Mouse (Mus musculus): ENCODE measurements around the gene Zmat5. TPM values are rescaled to one million over a fixed set of nuclear protein-coding genes. Genes with fewer than 3 reads are reported as not detected.
"Not testable (repeated sequence)": the region's sequence is repeated elsewhere in the genome, so short reads cannot be mapped to it uniquely, and the experiment has no call there.

The Zmat5 gene
- polyA plus RNA-seq, 1 experiment from 2014 or later: 78.9 TPM

DNA sequence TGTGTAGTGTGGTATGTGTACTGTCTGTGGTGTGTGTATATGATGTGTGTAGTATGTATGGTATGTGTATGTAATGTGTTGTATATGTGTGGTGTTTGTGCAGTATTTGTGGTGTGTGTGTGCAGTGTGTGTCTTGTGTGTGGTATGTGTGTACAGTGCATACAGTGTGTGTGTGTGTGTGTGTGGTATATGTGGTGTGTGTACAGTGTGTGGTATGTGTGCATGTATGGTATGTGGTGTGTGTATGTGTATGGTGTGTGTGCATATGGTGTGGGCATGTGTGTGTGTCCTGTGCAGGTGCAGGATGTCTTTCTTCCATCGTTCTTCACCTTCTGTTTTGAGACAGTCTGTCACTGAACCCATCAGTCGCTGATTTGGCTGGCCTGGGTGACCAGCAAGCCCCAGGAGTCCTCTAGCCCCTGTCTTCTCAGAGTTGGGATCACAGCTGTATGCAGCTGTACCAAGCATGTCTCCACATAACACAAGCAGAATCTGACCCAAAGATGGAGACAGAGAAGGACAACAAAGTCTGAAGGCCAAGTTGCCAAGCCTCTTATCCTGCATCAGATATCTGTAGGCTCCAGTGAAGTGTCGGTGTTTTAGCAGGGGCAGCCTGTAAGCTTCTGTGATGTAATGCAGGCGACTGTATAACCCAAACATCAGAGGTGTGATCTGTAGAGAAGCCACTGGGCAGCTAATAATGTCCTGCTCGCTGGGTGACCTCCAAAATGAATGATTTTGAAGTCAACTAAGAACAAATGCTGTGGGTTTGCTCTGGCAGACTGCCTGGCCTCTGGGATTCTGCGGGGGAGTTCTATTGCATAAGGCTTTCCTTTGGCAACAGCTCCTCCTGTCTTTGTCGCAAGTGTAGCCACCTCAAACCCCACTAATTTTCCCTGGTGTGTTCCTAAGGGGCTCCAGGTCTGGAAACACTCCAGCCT is 7.2 kb upstream of the Zmat5 start:
- no peak for ATAC-seq (ENCODE audit: insufficient number of reproducible peaks, low FRiP score, low TSS enrichment, low read depth)
- 43% methylated on average over 7 of the region's 7 CpGs for WGBS

DNA sequence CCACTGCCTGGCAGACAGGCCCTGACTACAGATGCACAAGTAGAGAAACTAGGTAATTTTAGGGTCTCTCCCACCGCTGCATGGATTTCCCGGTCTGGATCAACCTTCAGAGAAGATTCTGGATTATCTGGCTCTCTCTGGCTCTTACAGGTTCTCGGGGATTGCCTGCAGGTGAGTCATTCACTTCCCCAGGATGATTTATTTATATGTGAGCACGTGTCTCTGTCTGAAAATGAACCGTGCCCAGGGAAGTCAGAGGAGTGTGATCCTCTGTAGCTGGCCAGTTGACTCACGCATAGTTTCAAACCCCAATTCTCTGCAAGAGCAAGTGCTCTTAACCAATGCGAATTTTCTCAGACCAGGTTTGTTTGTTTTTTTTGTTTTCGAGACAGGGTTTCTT is 3.8 kb upstream of the Zmat5 start:
- H3K36me3 ChIP-seq (ENCODE audit: control insufficient read depth, insufficient read depth, low read length): peaks cover 9% of the 10 kb centered on the region
- DNase-seq (ENCODE audit: low spot score) (no peak), ATAC-seq (ENCODE audit: insufficient number of reproducible peaks, low FRiP score, low TSS enrichment, low read depth) (no peak)
- H3K9ac ChIP-seq (ENCODE audit: low read length): no peak overlapping the region
- no peak overlapping the region for H3K4me3 ChIP-seq (ENCODE audit: low read depth, low read length)
- H3K27ac ChIP-seq (replicated peaks; ENCODE audit: low read depth, low read length): no peak overlapping the region
- no peaks in the 10 kb centered on the region for H3K9me3 ChIP-seq (ENCODE audit: control insufficient read depth, low read length)
- no peaks in the 10 kb centered on the region for H3K27me3 ChIP-seq (ENCODE audit: control insufficient read depth, insufficient read depth, low read length)
- WGBS: 84% methylated on average over 8 of the region's 8 CpGs
- no peaks in the 10 kb centered on the region for H3K4me1 ChIP-seq (ENCODE audit: control insufficient read depth, insufficient read depth, low read length)
- H3K4me2 ChIP-seq (ENCODE audit: low read depth, severe bottlenecking): no peak overlapping the region

More for the DNA sequence above, 7.2 kb upstream of the Zmat5 start:
- peaks cover 9% of the 10 kb centered on the region for H3K36me3 ChIP-seq (ENCODE audit: control insufficient read depth, insufficient read depth, low read length)
- no peak overlapping the region for H3K4me2 ChIP-seq (ENCODE audit: low read depth, severe bottlenecking)
- no peaks in the 10 kb centered on the region for H3K27me3 ChIP-seq (ENCODE audit: control insufficient read depth, insufficient read depth, low read length)
- no peak overlapping the region for H3K27ac ChIP-seq (replicated peaks; ENCODE audit: low read depth, low read length)
- H3K4me1 ChIP-seq (ENCODE audit: control insufficient read depth, insufficient read depth, low read length): no peaks in the 10 kb centered on the region
- no peaks in the 10 kb centered on the region for H3K9me3 ChIP-seq (ENCODE audit: control insufficient read depth, low read length)
- no peak for DNase-seq (ENCODE audit: low spot score)
- H3K9ac ChIP-seq (ENCODE audit: low read length): no peak overlapping the region
- H3K4me3 ChIP-seq (ENCODE audit: low read depth, low read length): no peak overlapping the region

DNA sequence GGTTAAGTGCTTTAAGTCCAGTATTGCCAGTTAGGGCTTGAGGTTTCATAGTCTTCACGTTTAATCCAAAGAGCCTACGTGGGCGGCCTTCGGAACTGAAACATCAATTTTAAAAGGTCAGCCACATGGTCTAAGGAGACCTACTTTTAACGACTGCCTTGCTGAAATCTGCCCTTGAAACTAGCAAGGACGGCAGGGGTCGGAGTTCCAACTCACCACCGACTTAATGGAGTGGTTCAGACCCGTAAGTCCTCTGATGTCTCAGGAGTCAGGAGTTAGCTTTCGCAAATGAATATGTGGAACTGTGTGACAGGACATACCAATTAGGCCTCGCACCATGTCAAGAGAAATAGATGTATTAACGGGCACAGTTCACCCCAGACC is 798 bp upstream of the Zmat5 start:
- WGBS: 4% methylated on average over 12 of the region's 12 CpGs
- DNase-seq (ENCODE audit: low spot score) (no peak), ATAC-seq (ENCODE audit: insufficient number of reproducible peaks, low FRiP score, low TSS enrichment, low read depth) (no peak)
- peak overlapping the region; percentile 88 for H3K4me3 ChIP-seq (ENCODE audit: low read depth, low read length)
- no peaks in the 10 kb centered on the region for H3K4me1 ChIP-seq (ENCODE audit: control insufficient read depth, insufficient read depth, low read length)
- H3K9ac ChIP-seq (ENCODE audit: low read length): peak overlapping the region; percentile 87
- H3K36me3 ChIP-seq (ENCODE audit: control insufficient read depth, insufficient read depth, low read length): peaks cover 9% of the 10 kb centered on the region
- no peaks in the 10 kb centered on the region for H3K9me3 ChIP-seq (ENCODE audit: control insufficient read depth, low read length)
- H3K27ac ChIP-seq (replicated peaks; ENCODE audit: low read depth, low read length): no peak overlapping the region
- peak overlapping the region; percentile 80 for H3K4me2 ChIP-seq (ENCODE audit: low read depth, severe bottlenecking)
- no peaks in the 10 kb centered on the region for H3K27me3 ChIP-seq (ENCODE audit: control insufficient read depth, insufficient read depth, low read length)

DNA sequence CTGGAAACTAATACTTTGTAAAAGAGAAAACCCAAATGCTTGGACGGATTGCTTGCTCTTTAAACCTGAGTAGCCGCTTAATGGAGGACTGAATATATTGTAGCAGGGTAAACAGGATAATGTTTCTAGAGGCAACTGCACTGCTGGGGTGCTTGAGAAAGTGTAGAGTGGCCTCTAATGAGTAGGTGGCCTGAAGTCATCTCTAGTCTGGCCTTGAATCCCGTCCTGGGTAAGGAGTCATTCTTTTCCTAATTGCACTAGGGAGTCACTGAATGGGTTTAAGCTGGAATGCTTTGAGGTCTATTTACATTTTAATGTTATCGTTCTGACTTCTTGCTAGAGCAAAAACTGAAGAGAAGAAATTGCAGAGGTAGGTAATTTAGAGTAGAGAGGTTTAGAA is 700 bp downstream of the Zmat5 start:
- ATAC-seq (ENCODE audit: insufficient number of reproducible peaks, low FRiP score, low TSS enrichment, low read depth): no peak
- H3K27ac ChIP-seq (replicated peaks; ENCODE audit: low read depth, low read length): no peak overlapping the region

DNA sequence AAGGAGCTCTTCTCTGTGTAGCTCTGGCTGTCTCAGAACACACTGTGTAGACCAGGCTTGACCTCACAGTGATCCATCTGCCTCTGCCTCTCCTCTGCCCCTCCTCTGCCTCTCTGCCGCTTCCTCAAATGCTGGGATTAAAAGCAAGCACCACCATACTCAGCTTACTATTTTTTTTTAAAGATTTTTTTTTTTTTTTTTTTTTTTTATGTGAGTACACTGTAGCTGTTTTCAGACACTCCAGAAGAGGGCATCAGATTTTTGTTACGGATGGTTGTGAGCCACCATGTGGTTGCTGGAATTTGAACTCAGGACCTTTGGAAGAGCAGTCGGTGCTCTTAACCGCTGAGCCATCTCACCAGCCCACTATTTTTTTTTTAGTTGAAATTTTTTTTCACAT is 5.7 kb downstream of the Zmat5 start:
- not testable (repeated sequence) for H3K9me3 ChIP-seq (ENCODE audit: control insufficient read depth, low read length); H3K4me3 ChIP-seq (ENCODE audit: low read depth, low read length); H3K27ac ChIP-seq (replicated peaks; ENCODE audit: low read depth, low read length); H3K36me3 ChIP-seq (ENCODE audit: control insufficient read depth, insufficient read depth, low read length); H3K4me2 ChIP-seq (ENCODE audit: low read depth, severe bottlenecking); H3K4me1 ChIP-seq (ENCODE audit: control insufficient read depth, insufficient read depth, low read length); DNase-seq (ENCODE audit: low spot score); ATAC-seq (ENCODE audit: insufficient number of reproducible peaks, low FRiP score, low TSS enrichment, low read depth); H3K27me3 ChIP-seq (ENCODE audit: control insufficient read depth, insufficient read depth, low read length); H3K9ac ChIP-seq (ENCODE audit: low read length)
- 88% methylated on average over 4 of the region's 4 CpGs for WGBS

More for the DNA sequence above, 700 bp downstream of the Zmat5 start:
- Histone ChIP-seq H3K4me1 (ENCODE audit: control insufficient read depth, insufficient read depth, low read length) (no peaks in the 10 kb centered on the region), H3K9ac (ENCODE audit: low read length) (peak overlapping the region; percentile 53), H3K27me3 (ENCODE audit: control insufficient read depth, insufficient read depth, low read length) (no peaks in the 10 kb centered on the region), H3K9me3 (ENCODE audit: control insufficient read depth, low read length) (no peaks in the 10 kb centered on the region), H3K4me3 (ENCODE audit: low read depth, low read length) (peak overlapping the region; percentile 88), H3K4me2 (ENCODE audit: low read depth, severe bottlenecking) (peak overlapping the region; percentile 80), H3K36me3 (ENCODE audit: control insufficient read depth, insufficient read depth, low read length) (peaks cover 9% of the 10 kb centered on the region)
- 11% methylated on average over 4 of the region's 4 CpGs for WGBS
- no peak for DNase-seq (ENCODE audit: low spot score)

DNA sequence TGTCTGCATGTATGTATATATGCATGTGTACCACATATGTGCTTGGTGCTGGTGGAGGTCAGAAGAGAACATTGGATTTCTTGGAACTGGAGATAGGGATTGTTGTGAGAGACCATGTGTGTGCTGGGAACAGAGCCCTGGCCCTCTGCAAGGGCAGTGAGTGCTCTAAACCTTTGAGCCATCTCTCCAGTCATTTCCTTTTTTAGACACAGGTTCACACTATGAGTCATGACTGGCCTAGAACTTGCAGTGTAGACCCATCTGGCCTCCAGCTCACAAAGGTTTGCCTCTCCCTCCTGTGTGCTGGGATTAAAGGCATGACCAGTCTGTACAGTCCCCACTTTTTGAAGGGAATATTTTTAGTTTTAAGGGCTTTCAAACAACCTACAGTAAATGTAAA is 8.3 kb downstream of the Zmat5 start:
- Histone ChIP-seq H3K27ac (replicated peaks; ENCODE audit: low read depth, low read length) (no peak overlapping the region), H3K9ac (ENCODE audit: low read length) (no peak overlapping the region), H3K9me3 (ENCODE audit: control insufficient read depth, low read length) (no peaks in the 10 kb centered on the region), H3K4me3 (ENCODE audit: low read depth, low read length) (no peak overlapping the region), H3K4me1 (ENCODE audit: control insufficient read depth, insufficient read depth, low read length) (no peaks in the 10 kb centered on the region), H3K4me2 (ENCODE audit: low read depth, severe bottlenecking) (no peak overlapping the region), H3K27me3 (ENCODE audit: control insufficient read depth, insufficient read depth, low read length) (no peaks in the 10 kb centered on the region), H3K36me3 (ENCODE audit: control insufficient read depth, insufficient read depth, low read length) (no peaks in the 10 kb centered on the region)
- no peak for DNase-seq (ENCODE audit: low spot score)
- no peak for ATAC-seq (ENCODE audit: insufficient number of reproducible peaks, low FRiP score, low TSS enrichment, low read depth)

DNA sequence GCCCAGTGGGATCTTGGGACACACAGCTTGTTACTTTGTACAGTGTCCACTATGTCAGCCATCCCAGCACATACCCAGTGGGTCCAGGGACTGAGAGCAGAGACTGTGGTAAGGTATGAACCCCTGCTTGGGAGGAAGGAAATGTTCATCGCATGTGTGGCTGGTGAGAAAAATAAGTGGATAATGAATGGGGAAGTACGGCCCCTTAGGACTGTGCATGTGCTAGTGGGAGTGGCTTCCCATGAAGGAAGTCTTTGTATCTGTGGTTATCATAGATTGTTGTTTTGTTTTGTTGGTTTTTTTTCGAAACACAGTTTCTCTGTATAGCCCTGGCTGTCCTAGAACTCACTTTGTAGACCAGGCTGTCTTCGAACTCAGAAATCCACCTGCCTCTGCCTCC is 10.2 kb downstream of the Zmat5 start:
- H3K4me3 ChIP-seq (ENCODE audit: low read depth, low read length): no peak overlapping the region
- no peak for ATAC-seq (ENCODE audit: insufficient number of reproducible peaks, low FRiP score, low TSS enrichment, low read depth)
- DNase-seq (ENCODE audit: low spot score): no peak
- no peak overlapping the region for H3K9ac ChIP-seq (ENCODE audit: low read length)
- no peaks in the 10 kb centered on the region for H3K9me3 ChIP-seq (ENCODE audit: control insufficient read depth, low read length)
- no peaks in the 10 kb centered on the region for H3K4me1 ChIP-seq (ENCODE audit: control insufficient read depth, insufficient read depth, low read length)
- no peak overlapping the region for H3K27ac ChIP-seq (replicated peaks; ENCODE audit: low read depth, low read length)
- H3K36me3 ChIP-seq (ENCODE audit: control insufficient read depth, insufficient read depth, low read length): no peaks in the 10 kb centered on the region
- H3K4me2 ChIP-seq (ENCODE audit: low read depth, severe bottlenecking): no peak overlapping the region
- no peaks in the 10 kb centered on the region for H3K27me3 ChIP-seq (ENCODE audit: control insufficient read depth, insufficient read depth, low read length)
- 93% methylated on average over 4 of the region's 4 CpGs for WGBS

DNA sequence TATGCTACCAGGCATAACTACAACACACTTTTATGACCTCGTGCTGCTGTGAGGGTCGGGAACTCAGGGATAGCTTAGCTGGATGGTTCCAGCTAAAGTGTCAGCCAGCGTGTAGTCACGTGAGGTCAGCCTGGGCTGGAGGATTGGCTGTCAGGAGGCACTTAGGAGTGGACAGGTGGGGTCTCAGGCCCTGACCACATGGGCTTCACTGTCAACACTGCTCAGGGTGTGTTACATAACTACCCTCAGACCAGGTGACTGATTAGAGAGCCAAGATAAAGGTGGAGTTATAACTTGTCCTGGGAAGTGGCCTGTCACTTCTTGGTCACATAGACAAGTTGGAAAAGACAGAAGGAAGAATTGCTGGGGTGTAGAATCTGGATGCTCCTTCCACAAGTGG is 11.1 kb downstream of the Zmat5 start:
- H3K27ac ChIP-seq (replicated peaks; ENCODE audit: low read depth, low read length): no peak overlapping the region
- WGBS: 74% methylated on average over 4 of the region's 4 CpGs
- H3K27me3 ChIP-seq (ENCODE audit: control insufficient read depth, insufficient read depth, low read length): no peaks in the 10 kb centered on the region

More for the DNA sequence above, 11.1 kb downstream of the Zmat5 start:
- no peaks in the 10 kb centered on the region for H3K4me1 ChIP-seq (ENCODE audit: control insufficient read depth, insufficient read depth, low read length)
- H3K36me3 ChIP-seq (ENCODE audit: control insufficient read depth, insufficient read depth, low read length): no peaks in the 10 kb centered on the region
- no peak overlapping the region for H3K4me3 ChIP-seq (ENCODE audit: low read depth, low read length)
- DNase-seq (ENCODE audit: low spot score) (no peak), ATAC-seq (ENCODE audit: insufficient number of reproducible peaks, low FRiP score, low TSS enrichment, low read depth) (no peak)
- H3K4me2 ChIP-seq (ENCODE audit: low read depth, severe bottlenecking): no peak overlapping the region
- no peak overlapping the region for H3K9ac ChIP-seq (ENCODE audit: low read length)
- no peaks in the 10 kb centered on the region for H3K9me3 ChIP-seq (ENCODE audit: control insufficient read depth, low read length)
